Mouse (Mus musculus) limb, embryonic 15.5 days (tissue): ENCODE measurements around the gene Camsap2. TPM values are rescaled to one million over a fixed set of nuclear protein-coding genes. Genes with fewer than 3 reads are reported as not detected.
A peak's percentile ranks its signal among the peaks of the same experiment; 100 is the strongest.

Experiments
- ATAC-seq: fragments of 200-750 bp; cut with Nextera tagmentation; 2 replicates; pipeline ENCODE4 v1.8.0; 2017; ENCODE audit warnings: low read depth, moderate TSS enrichment; ENCODE audit not compliant: insufficient number of reproducible peaks, low FRiP score, low TSS enrichment
- H3K27ac ChIP-seq: fragments of 300-500 bp; sonication (generic); 2 replicates; pipeline ENCODE4 v1.5.1; 2015; ENCODE audit warnings: moderate library complexity, mild to moderate bottlenecking, inconsistent platforms
- H3K27me3 ChIP-seq: fragments of 300-500 bp; sonication (generic); 2 replicates; pipeline ENCODE4 v1.6.1; 2015; ENCODE audit warnings: inconsistent platforms
- H3K36me3 ChIP-seq: fragments of 300-500 bp; sonication (generic); 2 replicates; pipeline ENCODE4 v1.6.1; 2015; ENCODE audit warnings: inconsistent platforms
- H3K4me1 ChIP-seq: fragments of 300-500 bp; sonication (generic); 2 replicates; pipeline ENCODE4 v1.6.1; 2015; ENCODE audit warnings: inconsistent platforms
- H3K4me2 ChIP-seq: fragments of 300-500 bp; sonication (generic); 2 replicates; pipeline ENCODE4 v1.6.1; 2015; ENCODE audit warnings: mild to moderate bottlenecking, inconsistent platforms
- H3K4me3 ChIP-seq: fragments of 300-500 bp; sonication (generic); 2 replicates; pipeline ENCODE4 v1.5.1; 2015; ENCODE audit warnings: mild to moderate bottlenecking, inconsistent platforms
- H3K9ac ChIP-seq: fragments of 300-500 bp; sonication (generic); 2 replicates; pipeline ENCODE4 v1.6.1; 2015; ENCODE audit warnings: inconsistent platforms
- H3K9me3 ChIP-seq: fragments of 300-500 bp; sonication (generic); 2 replicates; pipeline ENCODE4 v1.6.1; 2016; ENCODE audit warnings: inconsistent platforms
- WGBS: fragments of 180-500 bp; shearing (Covaris S2); methylation state at CpG from one replicate; pipeline ENCODE4 v1.1.7; 2015; 5-methylcytosine and 5-hydroxymethylcytosine counted together
- polyA plus RNA-seq: library from polyadenylated mRNA; unstranded; fragments of >200 nt; fragmentation: Nextera tagmentation; extraction: Ambion mirVana; gene quantifications from 2 replicates; pipeline ENCODE4 v1.2.1, GENCODE M21; 2015

Gene Camsap2
- polyA plus RNA-seq, 1 experiment from 2014 or later, result 11.0 TPM

- Histone ChIP-seq H3K9me3 (no peaks in the 10 kb centered on the region), H3K9ac (no peak overlapping the region), H3K4me1 (peaks cover 65% of the 10 kb centered on the region), H3K4me3 (peak overlapping the region; percentile 59), H3K4me2 (peak overlapping the region; percentile 94), H3K27me3 (no peaks in the 10 kb centered on the region), H3K36me3 (no peaks in the 10 kb centered on the region), H3K27ac (no peak overlapping the region)
- WGBS, result 8% methylated on average over 6 of the region's 6 CpGs
- no peak for ATAC-seq
These were observed 114.3 kb downstream of the Camsap2 start for GRCm38 (mm10) chr1:136231596-136231995.

- Histone ChIP-seq H3K9me3 (no peaks in the 10 kb centered on the region), H3K27me3 (no peaks in the 10 kb centered on the region), H3K4me1 (peaks cover 65% of the 10 kb centered on the region), H3K36me3 (peaks cover 6% of the 10 kb centered on the region; the same call in 1 of the 2 replicates), H3K4me3 (peak overlapping the region; percentile 19), H3K9ac (peak overlapping the region; percentile 10; the same call in 1 of the 2 replicates), H3K4me2 (peak overlapping the region; percentile 94), H3K27ac (0 out of 2 replicates have a peak overlapping the region, but pooled peaks have one; percentile 52)
- ATAC-seq, result no peak
- WGBS, result 22% methylated on average over 11 of the region's 11 CpGs
These were observed 115.7 kb downstream of the Camsap2 start for GRCm38 (mm10) chr1:136230201-136230600.

GRCm38 (mm10) chr1:136229040-136229373, 116.9 kb downstream of the Camsap2 start:
- 32% methylated on average over 6 of the region's 6 CpGs for WGBS
- H3K4me3 ChIP-seq, result 0 out of 2 replicates have a peak overlapping the region, but pooled peaks have one; percentile 19
- H3K36me3 ChIP-seq, result peaks cover 15% of the 10 kb centered on the region; the same call in 1 of the 2 replicates
- no peak overlapping the region; the same call in 1 of the 2 replicates for H3K27ac ChIP-seq
- no peak overlapping the region for H3K9ac ChIP-seq
- H3K4me1 ChIP-seq, result peaks cover 59% of the 10 kb centered on the region
- H3K4me2 ChIP-seq, result peak overlapping the region; percentile 36; the same call in 1 of the 2 replicates
- H3K27me3 ChIP-seq, result no peaks in the 10 kb centered on the region
- no peak for ATAC-seq
- no peaks in the 10 kb centered on the region for H3K9me3 ChIP-seq

GRCm38 (mm10) chr1:136228328-136229039, 117.4 kb downstream of the Camsap2 start:
- WGBS, result 25% methylated on average over 13 of the region's 13 CpGs
- H3K4me3 ChIP-seq, result 0 out of 2 replicates have a peak overlapping the region, but pooled peaks have one; percentile 19
- H3K4me1 ChIP-seq, result peaks cover 59% of the 10 kb centered on the region
- H3K27me3 ChIP-seq, result no peaks in the 10 kb centered on the region
- peaks cover 15% of the 10 kb centered on the region; the same call in 1 of the 2 replicates for H3K36me3 ChIP-seq
- H3K9me3 ChIP-seq, result no peaks in the 10 kb centered on the region
- peak overlapping the region; percentile 36 for H3K4me2 ChIP-seq
- no peak overlapping the region for H3K9ac ChIP-seq
- no peak overlapping the region for H3K27ac ChIP-seq
- ATAC-seq, result no peak

- no peak overlapping the region for H3K4me3 ChIP-seq
- no peak overlapping the region for H3K9ac ChIP-seq
- peaks cover 15% of the 10 kb centered on the region; the same call in 1 of the 2 replicates for H3K36me3 ChIP-seq
- no peaks in the 10 kb centered on the region for H3K27me3 ChIP-seq
- WGBS, result 77% methylated on average over 4 of the region's 4 CpGs
- peaks cover 53% of the 10 kb centered on the region for H3K4me1 ChIP-seq
- no peak overlapping the region for H3K4me2 ChIP-seq
- no peaks in the 10 kb centered on the region for H3K9me3 ChIP-seq
- ATAC-seq, result no peak
- H3K27ac ChIP-seq, result no peak overlapping the region
These were observed 118.0 kb downstream of the Camsap2 start for GRCm38 (mm10) chr1:136227870-136228269.

- Histone ChIP-seq H3K27ac (no peak overlapping the region), H3K36me3 (peaks cover 15% of the 10 kb centered on the region; the same call in 1 of the 2 replicates), H3K9ac (no peak overlapping the region), H3K4me2 (no peak overlapping the region), H3K27me3 (no peaks in the 10 kb centered on the region), H3K4me3 (no peak overlapping the region), H3K9me3 (no peaks in the 10 kb centered on the region), H3K4me1 (peaks cover 42% of the 10 kb centered on the region)
- 92% methylated on average over 8 of the region's 8 CpGs for WGBS
- no peak for ATAC-seq
These were observed 119.3 kb downstream of the Camsap2 start for GRCm38 (mm10) chr1:136226626-136227025.

GRCm38 (mm10) chr1:136225846-136226245, 120.1 kb downstream of the Camsap2 start:
- H3K9me3 ChIP-seq, result no peaks in the 10 kb centered on the region
- H3K4me2 ChIP-seq, result no peak overlapping the region
- H3K4me1 ChIP-seq, result peaks cover 34% of the 10 kb centered on the region
- peaks cover 15% of the 10 kb centered on the region; the same call in 1 of the 2 replicates for H3K36me3 ChIP-seq
- H3K27ac ChIP-seq, result no peak overlapping the region
- ATAC-seq, result no peak
- no peak overlapping the region for H3K4me3 ChIP-seq
- H3K27me3 ChIP-seq, result no peaks in the 10 kb centered on the region
- H3K9ac ChIP-seq, result no peak overlapping the region
- WGBS, result 94% methylated on average over 8 of the region's 8 CpGs

GRCm38 (mm10) chr1:136223758-136224342, 122.1 kb downstream of the Camsap2 start:
- Histone ChIP-seq H3K36me3 (peaks cover 26% of the 10 kb centered on the region), H3K27me3 (no peaks in the 10 kb centered on the region), H3K9ac (no peak overlapping the region), H3K9me3 (no peaks in the 10 kb centered on the region), H3K4me1 (peaks cover 18% of the 10 kb centered on the region), H3K4me3 (no peak overlapping the region), H3K4me2 (no peak overlapping the region), H3K27ac (no peak overlapping the region)
- ATAC-seq, result no peak
- WGBS, result 74% methylated on average over 10 of the region's 10 CpGs

- H3K27ac ChIP-seq, result no peak overlapping the region
- H3K4me2 ChIP-seq, result no peak overlapping the region
- H3K4me1 ChIP-seq, result peaks cover 6% of the 10 kb centered on the region; the same call in 1 of the 2 replicates
- no peak overlapping the region for H3K9ac ChIP-seq
- no peaks in the 10 kb centered on the region for H3K9me3 ChIP-seq
- no peak for ATAC-seq
- peaks cover 35% of the 10 kb centered on the region for H3K36me3 ChIP-seq
- no peak overlapping the region for H3K4me3 ChIP-seq
- no peaks in the 10 kb centered on the region for H3K27me3 ChIP-seq
- WGBS, result 85% methylated on average over 10 of the region's 10 CpGs
These were observed 123.5 kb downstream of the Camsap2 start for GRCm38 (mm10) chr1:136222386-136222785.

GRCm38 (mm10) chr1:136220037-136220871, 125.7 kb downstream of the Camsap2 start:
- Histone ChIP-seq H3K4me3 (no peak overlapping the region), H3K9ac (no peak overlapping the region), H3K4me1 (0 out of 2 replicates have a peak, but pooled peaks cover 5% of the 10 kb centered on the region), H3K36me3 (peaks cover 42% of the 10 kb centered on the region), H3K27me3 (no peaks in the 10 kb centered on the region), H3K4me2 (no peak overlapping the region), H3K27ac (no peak overlapping the region), H3K9me3 (no peaks in the 10 kb centered on the region)
- WGBS, result 70% methylated on average over 10 of the region's 10 CpGs
- ATAC-seq, result no peak
